Mouse (Mus musculus) lung, postnatal 14 days (tissue): ENCODE data around the gene Nelfe.
"Not testable (repeated sequence)": the region's sequence is repeated elsewhere in the genome, so short reads cannot be mapped to it uniquely, and the experiment has no call there.

Experiments
- DNase-seq: peaks from one replicate; pipeline ENCODE4 v3.0.0; 2021

The Nelfe gene

GRCm38 (mm10) chr17:34894074-34894597, 43.9 kb downstream of the Nelfe start:
- DNase-seq, result peak; percentile 95

DNA sequence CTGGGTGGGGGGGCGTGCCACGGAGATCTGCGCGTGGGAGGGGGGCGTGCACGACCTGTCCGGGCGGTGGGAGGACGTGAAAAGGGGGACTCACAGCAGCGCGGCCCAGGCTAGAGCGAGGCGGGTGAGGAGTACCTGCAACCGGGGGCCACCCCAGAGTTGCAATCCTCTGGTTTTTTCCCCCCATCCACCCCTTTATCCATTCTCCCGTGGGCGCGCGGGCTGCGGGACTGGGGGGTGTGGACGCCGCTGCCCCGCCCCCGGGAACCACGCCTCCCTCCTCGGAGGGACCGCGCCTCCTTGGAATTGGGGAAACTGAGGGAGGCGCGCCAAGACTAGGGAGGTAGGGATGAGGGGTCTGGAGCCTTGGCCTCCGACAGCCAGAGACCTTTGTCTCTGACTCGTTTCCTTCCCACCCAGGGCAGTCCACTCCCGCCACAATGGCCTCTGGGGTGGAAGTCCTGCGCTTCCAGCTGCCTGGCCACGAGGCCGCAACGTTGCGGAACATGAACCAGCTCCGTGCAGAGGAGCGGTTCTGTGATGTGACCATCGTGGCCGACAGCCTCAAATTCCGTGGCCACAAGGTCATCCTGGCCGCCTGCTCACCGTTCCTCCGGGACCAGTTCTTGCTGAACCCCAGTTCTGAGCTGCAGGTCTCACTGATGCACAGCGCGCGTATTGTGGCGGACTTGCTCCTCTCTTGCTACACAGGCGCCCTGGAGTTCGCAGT, 44.8 kb downstream of the Nelfe start:
- peak; percentile 43 for DNase-seq

- no peak for DNase-seq
Observed at GRCm38 (mm10) chr17:34895724-34896123, 45.5 kb downstream of the Nelfe start.

- DNase-seq, result no peak
Observed at GRCm38 (mm10) chr17:34896366-34896765, 46.2 kb downstream of the Nelfe start.

DNA sequence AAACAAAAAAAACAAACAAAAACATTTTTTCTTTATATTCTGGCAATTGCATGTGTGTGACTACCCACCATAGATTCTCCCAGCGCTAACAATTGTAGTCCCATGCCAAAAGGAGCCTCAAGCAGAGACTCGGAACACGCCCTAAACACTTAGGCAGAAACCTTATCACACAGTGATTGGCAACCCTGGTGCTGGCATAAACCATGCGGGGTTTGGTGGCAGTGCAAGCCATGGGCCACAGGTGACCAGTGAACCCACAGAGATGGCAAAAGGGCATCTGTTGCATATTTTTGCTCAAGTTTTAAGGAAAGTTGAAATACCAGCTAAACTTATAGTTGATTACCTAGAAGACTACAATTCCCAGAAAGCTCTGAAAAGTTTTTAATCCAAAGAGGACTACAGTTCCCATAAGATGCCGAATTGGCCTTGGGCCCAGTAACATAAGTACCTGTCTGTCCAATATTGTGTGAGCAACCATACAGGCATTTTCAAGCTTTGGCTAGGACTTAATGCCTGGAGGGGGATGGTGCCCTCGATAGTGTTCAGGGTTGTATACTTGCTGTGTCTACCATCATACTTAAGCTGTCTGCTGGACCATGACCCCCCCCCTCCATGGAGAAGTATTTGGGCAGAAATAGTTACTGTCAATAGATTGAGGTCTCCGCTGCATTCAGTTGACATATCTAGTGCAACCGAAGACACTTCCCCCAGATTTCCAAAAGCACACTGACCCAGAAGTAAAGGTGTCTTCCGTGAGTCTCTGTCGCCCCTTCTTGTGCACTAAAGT, 47.4 kb downstream of the Nelfe start:
- DNase-seq, result peak; percentile 52

- peak; percentile 76 for DNase-seq
Observed at GRCm38 (mm10) chr17:34898160-34898586, 48.0 kb downstream of the Nelfe start, which contains the start of the genes C2 and Ehmt2. C2 (minus strand) TSS chr17:34898265. Ehmt2 (plus strand) TSS chr17:34898469.

DNA sequence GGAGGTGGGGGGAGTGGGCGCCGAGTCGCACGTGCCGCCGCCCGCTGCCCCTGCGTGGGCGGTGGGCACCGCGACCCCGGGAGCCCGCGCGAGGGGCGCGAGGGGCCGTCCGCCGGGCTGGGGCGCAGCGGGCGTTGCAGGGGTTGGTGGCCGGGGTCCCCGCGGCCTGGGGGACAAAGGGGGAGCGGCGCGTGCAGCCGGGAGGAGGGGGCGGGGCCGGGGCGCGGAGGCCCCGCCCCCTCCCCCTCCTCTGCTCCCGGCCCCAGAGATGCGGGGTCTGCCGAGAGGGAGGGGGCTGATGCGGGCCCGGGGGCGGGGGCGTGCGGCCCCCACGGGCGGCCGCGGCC, 48.5 kb downstream of the Nelfe start:
- DNase-seq, result peak; percentile 19

DNA sequence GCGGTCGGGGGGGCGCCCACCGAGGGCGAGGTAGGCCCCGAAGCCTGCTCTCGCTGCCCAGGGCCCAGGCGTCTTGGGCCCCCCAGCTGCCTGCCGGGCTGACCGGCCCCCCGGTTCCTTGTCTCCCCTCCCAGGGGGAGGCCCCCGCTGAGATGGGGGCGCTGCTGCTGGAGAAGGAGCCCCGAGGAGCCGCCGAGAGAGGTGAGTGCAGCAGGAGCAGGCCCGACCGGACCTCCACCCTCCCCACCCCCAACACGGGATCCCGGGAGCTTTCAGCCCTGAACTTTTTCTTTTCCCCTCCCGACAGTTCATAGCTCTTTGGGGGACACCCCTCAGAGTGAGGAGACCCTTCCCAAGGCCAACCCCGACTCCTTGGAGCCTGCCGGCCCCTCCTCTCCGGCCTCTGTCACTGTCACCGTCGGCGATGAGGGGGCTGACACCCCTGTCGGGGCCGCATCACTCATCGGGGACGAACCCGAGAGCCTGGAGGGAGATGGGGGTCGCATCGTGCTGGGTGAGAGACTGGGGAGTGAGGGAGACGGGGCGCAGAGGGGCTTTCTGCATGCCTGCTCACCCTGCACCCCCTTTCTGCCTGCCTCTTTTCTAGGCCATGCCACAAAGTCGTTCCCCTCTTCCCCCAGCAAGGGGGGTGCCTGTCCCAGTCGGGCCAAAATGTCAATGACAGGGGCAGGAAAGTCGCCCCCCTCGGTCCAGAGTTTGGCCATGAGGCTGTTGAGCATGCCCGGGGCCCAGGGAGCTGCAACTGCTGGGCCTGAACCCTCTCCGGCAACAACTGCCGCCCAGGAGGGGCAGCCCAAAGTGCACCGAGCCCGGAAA, 49.1 kb downstream of the Nelfe start:
- peak; percentile 43 for DNase-seq

GRCm38 (mm10) chr17:34899890-34900243, 49.7 kb downstream of the Nelfe start:
- no peak for DNase-seq

- DNase-seq, result not testable (repeated sequence)
Observed at GRCm38 (mm10) chr17:34900826-34901225, 50.6 kb downstream of the Nelfe start.

DNA sequence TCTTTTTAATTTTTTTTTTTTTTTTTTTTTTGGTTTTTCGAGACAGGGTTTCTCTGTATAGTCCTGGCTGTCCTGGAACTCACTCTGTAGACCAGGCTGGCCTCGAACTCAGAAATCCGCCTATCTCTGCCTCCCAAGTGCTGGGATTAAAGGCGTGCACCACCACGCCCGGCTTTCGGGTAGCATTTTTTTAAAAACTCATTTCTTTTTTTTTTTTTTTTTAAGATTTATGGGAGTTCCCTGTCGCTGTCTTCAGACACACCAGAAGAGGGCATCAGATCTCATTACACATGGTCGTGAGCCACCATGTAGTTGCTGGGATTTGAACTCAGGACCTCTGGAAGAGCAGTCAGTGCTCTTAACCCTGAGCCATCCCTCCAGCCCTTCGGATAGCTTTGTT, 51.8 kb downstream of the Nelfe start:
- not testable (repeated sequence) for DNase-seq

GRCm38 (mm10) chr17:34902895-34903294, 52.7 kb downstream of the Nelfe start:
- DNase-seq, result no peak
